26 mouse cellular contexts compared by ENCODE assay signal in genomic region chr9:34956512-34956911, GRCm38 (mm10).
"Had no signal": no experiment of that assay in that cellular context is flagged by ENCODE, and none has a peak within 500 bp of the region (broad histone marks: within the 10 kb centered on the region; RNA-seq: fewer than 3 reads in every experiment).

No protein-coding gene starts in this region.

- H3K4me3 ChIP-seq: embryonic facial prominence, embryonic 10.5 days; embryonic facial prominence, embryonic 12.5 days; embryonic facial prominence, embryonic 13.5 days; embryonic facial prominence, embryonic 15.5 days; erythroblast, embryonic 14.5 days; forebrain, embryonic 10.5 days; forebrain, embryonic 12.5 days; forebrain, embryonic 13.5 days; gastrocnemius, adult 2 months; heart, adult 2 months had no signal

- H3K4me2 ChIP-seq: embryonic facial prominence, embryonic 12.5 days; embryonic facial prominence, embryonic 13.5 days; embryonic facial prominence, embryonic 15.5 days; forebrain, embryonic 12.5 days; forebrain, embryonic 13.5 days had no signal

- H3K27me3 ChIP-seq: embryonic facial prominence, embryonic 15.5 days had no signal

- ATAC-seq: forebrain, embryonic 13.5 days; forebrain, embryonic 14.5 days; forebrain, postnatal 0 days had no signal

- H3K9ac ChIP-seq: embryonic facial prominence, embryonic 12.5 days; embryonic facial prominence, embryonic 13.5 days; embryonic facial prominence, embryonic 15.5 days; forebrain, embryonic 12.5 days; forebrain, embryonic 13.5 days; forebrain, postnatal 0 days had no signal

- H3K9me3 ChIP-seq: embryonic facial prominence, embryonic 10.5 days; embryonic facial prominence, embryonic 12.5 days; embryonic facial prominence, embryonic 13.5 days; embryonic facial prominence, embryonic 15.5 days; forebrain, embryonic 10.5 days; forebrain, embryonic 12.5 days; forebrain, embryonic 13.5 days had no signal

- DNase-seq: cerebellum, adult 18-20 months; cerebellum, adult 2 months; cerebellum, adult 8-10 months; cerebellum, adult 9-10 months; cerebellum, postnatal 10 days; cerebellum, postnatal 14 days; cerebellum, postnatal 25 days; cerebellum, postnatal 36 days; embryo, embryonic 11 days; forebrain, postnatal 0 days; gastrocnemius, adult 2 months; gastrocnemius, postnatal 10 days; gastrocnemius, postnatal 14 days; gastrocnemius, postnatal 25 days; gastrocnemius, postnatal 36 days; heart, adult 18-20 months; heart, adult 2 months had no signal

- H3K27ac ChIP-seq: embryonic facial prominence, embryonic 10.5 days; embryonic facial prominence, embryonic 12.5 days; embryonic facial prominence, embryonic 13.5 days; embryonic facial prominence, embryonic 15.5 days; forebrain, embryonic 10.5 days; forebrain, embryonic 12.5 days; forebrain, embryonic 13.5 days; gastrocnemius, adult 2 months; heart, adult 2 months had no signal

- H3K36me3 ChIP-seq: embryonic facial prominence, embryonic 10.5 days; embryonic facial prominence, embryonic 12.5 days; embryonic facial prominence, embryonic 13.5 days; embryonic facial prominence, embryonic 15.5 days; forebrain, embryonic 10.5 days; forebrain, embryonic 12.5 days had no signal
